Mouse (Mus musculus) kidney, adult 10 weeks (tissue): ENCODE data around the gene Man2a2. TPM values are rescaled to one million over a fixed set of nuclear protein-coding genes. Genes with fewer than 3 reads are reported as not detected.

Experiments
- polyA plus RNA-seq: library from polyadenylated mRNA; stranded (reverse); fragments of 350-450 nt; fragmentation: Illumina TruSeq; extraction: RNeasy Lipid Tissue Mini Kit (QIAGEN cat#74804); gene quantifications from one replicate; pipeline ENCODE4 v1.2.3, GENCODE M21; 2014; ENCODE audit warnings: low read depth, low replicate concordance

Man2a2 gene
- 8.3 TPM for polyA plus RNA-seq

GRCm38 (mm10) chr7:80371041-80371751 is at the start of gene Man2a2:
Man2a2 (minus strand) TSS chr7:80371375.

GRCm38 (mm10) chr7:80405188-80405695 is 34.1 kb upstream of the Man2a2 start, which contains the start of gene Furin:
Furin (minus strand) TSS chr7:80405436.

DNA sequence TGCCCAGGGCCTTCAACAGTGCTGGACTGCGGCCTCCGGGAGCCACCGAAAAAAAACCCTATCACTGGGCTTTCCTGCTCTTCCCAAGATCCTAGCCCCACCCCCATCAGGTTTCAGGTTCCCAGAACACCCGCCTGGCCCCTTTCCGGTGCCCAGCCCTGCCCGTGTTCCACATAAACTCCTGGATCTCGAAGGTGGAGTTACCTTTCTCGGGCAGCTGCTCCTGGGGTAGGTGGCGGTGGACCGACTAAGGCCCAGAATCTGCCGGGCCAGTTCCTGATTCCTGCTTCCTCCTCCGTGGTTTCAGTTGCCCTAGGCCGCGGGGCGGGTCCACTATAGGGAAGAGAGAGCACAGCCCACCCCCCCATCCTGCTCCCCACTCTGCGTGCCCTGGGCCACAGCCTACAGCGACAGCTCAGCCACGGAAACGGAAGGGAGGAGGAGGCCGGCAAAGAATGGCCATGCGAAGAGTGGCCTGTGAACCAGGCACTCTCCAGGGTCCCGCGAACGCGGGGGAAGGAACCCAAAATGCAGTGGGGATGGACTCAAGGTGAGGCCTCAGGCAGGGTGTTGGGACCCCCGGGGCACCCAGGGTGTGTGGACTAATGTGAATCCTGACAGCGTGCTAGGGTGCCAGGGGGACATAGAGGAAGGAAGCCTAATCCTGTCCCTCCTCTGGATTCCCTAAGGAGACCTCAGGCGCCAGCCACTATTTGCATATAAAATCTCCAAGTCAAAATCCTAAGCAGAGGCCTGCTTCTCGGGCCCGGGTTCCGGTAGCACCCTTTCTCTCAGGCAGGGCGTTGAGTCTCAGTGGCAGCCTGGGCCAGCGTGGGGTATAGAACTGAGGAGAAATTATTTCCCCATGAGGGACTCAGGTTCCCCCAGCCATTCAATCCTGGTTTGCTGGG is 16.7 kb upstream of the Man2a2 start, which contains the start of gene Fes:
TSS of gene Fes (minus strand) at position 314 of the 911 bp plus-strand sequence.

GRCm38 (mm10) chr7:80342858-80343257 is 28.3 kb downstream of the Man2a2 start, which contains the start of gene Hddc3:
Hddc3 (plus strand) TSS chr7:80343104.

GRCm38 (mm10) chr7:80340793-80341192 is 30.4 kb downstream of the Man2a2 start, which contains the start of gene Unc45a:
Unc45a (minus strand) TSS chr7:80341005.

DNA sequence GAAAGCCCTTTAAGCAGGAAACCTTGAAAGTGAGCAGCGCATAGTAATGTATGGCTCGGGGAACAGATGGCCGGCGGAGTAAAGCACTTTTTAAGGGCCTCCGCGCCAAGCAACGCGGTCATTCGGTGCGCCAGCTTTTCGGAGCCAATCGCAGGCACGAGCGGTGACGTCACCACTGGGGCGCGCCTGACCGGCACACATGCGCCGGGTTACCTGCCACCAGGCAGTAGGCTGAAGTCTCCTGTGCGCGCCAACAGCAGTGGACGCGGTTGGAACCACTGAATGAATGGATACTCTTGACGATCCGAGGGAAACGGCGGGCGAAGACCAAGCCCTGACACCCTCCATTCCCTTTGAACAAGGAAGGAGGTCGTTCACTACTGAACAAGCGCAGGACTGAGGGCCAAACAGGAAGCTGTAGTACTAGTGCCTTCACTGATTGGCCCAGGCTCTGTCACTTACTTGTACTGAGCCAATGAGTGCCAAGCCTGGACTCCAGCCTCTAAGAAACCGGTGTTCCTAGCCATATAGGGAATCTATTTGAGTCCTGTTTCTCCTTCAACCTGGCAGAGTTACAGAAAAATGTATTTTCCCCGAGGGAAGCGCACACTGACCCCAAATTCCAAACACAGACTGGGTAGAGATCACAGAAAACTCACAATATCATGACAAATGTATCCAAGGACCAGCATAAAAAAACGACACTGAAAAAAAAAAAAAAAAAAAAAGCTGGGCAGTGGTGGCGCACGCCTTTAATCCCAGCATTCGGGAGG is 46.9 kb downstream of the Man2a2 start, which contains the start of gene Rccd1:
TSS of gene Rccd1 (minus strand) at position 412 of the 773 bp plus-strand sequence.

Other genes starting within 250 kb of the Man2a2 start
- gene Sema4b, start 184.5 kb downstream of the Man2a2 start, polyA plus RNA-seq = 1.7 TPM
- gene Cib1, start 138.6 kb downstream of the Man2a2 start, polyA plus RNA-seq = 24.1 TPM
- gene Gdpgp1, start 138.5 kb downstream of the Man2a2 start, polyA plus RNA-seq = 1.5 TPM
- gene Ttll13, start 125.0 kb downstream of the Man2a2 start, polyA plus RNA-seq = 0.97 TPM
- 15.5 TPM for gene Ngrn, start 110.2 kb downstream of the Man2a2 start, polyA plus RNA-seq
- 7.2 TPM for gene Vps33b, start 101.7 kb downstream of the Man2a2 start, polyA plus RNA-seq
- gene Prc1, start 76.9 kb downstream of the Man2a2 start, polyA plus RNA-seq = 1.8 TPM
- gene Rccd1, start 46.9 kb downstream of the Man2a2 start, polyA plus RNA-seq = 1.7 TPM
- gene Unc45a, start 30.4 kb downstream of the Man2a2 start, polyA plus RNA-seq = 2.1 TPM
- gene Hddc3, start 28.3 kb downstream of the Man2a2 start, polyA plus RNA-seq = 23.2 TPM
- gene Fes, start 16.6 kb upstream of the Man2a2 start, polyA plus RNA-seq = not detected
- gene Furin, start 34.1 kb upstream of the Man2a2 start, polyA plus RNA-seq = 2.9 TPM
- gene Blm, start 163.7 kb upstream of the Man2a2 start, polyA plus RNA-seq = 4.1 TPM